Mouse (Mus musculus) liver, adult 2 months (tissue): Measurements from ENCODE around the gene Slit1.

Source experiments
- CTCF ChIP-seq: fragments of 200-500 bp; IDR thresholded peaks from 2 replicates; pipeline ENCODE4 v1.5.1; 2011; ENCODE audit warnings: low read depth, low read length, control low read depth
- POLR2A ChIP-seq: fragments of 200-500 bp; IDR thresholded peaks from 2 replicates; pipeline ENCODE4 v1.6.1; 2011; ENCODE audit warnings: low read length, control low read depth; ENCODE audit not compliant: insufficient read depth; ENCODE audit errors: extremely low read depth

- TF ChIP-seq CTCF (no peak), POLR2A (no peak)
These were observed 55.6 kb downstream of the Slit1 start for GRCm38 (mm10) chr19:41687836-41688235.
